Mouse (Mus musculus): ENCODE data around the gene Mrpl50. TPM values are rescaled to one million over a fixed set of nuclear protein-coding genes. Genes with fewer than 3 reads are reported as not detected.
"Not testable (repeated sequence)": the region's sequence is repeated elsewhere in the genome, so short reads cannot be mapped to it uniquely, and the experiment has no call there.

Mrpl50 gene
- polyA plus RNA-seq, 1 experiment from 2014 or later = 93.7 TPM

- Histone ChIP-seq H3K4me3 (ENCODE audit: low read depth, low read length) (peak overlapping the region; percentile 74), H3K36me3 (ENCODE audit: control insufficient read depth, insufficient read depth, low read length) (peaks cover 27% of the 10 kb centered on the region), H3K27ac (ENCODE audit: low read depth) (no peak overlapping the region), H3K9ac (ENCODE audit: low read length) (peak overlapping the region; percentile 63), H3K27me3 (replicated peaks; ENCODE audit: control insufficient read depth, insufficient read depth, low read length) (no peaks in the 10 kb centered on the region), H3K4me2 (ENCODE audit: low read length) (peak overlapping the region; percentile 64), H3K4me1 (replicated peaks; ENCODE audit: control insufficient read depth, insufficient read depth, low read length) (peaks cover 10% of the 10 kb centered on the region), H3K9me3 (ENCODE audit: control insufficient read depth, low read length) (no peaks in the 10 kb centered on the region)
- DNase-seq (ENCODE audit: low spot score) (no peak), ATAC-seq (replicated peaks; ENCODE audit: low FRiP score, low TSS enrichment, low read depth) (peak; percentile 32; the same call in 1 of the 2 replicates)
- WGBS = under 1% methylated on average over 17 of the region's 17 CpGs
These were observed 453 bp upstream of the Mrpl50 start for GRCm38 (mm10) chr4:49521346-49521745.

DNA sequence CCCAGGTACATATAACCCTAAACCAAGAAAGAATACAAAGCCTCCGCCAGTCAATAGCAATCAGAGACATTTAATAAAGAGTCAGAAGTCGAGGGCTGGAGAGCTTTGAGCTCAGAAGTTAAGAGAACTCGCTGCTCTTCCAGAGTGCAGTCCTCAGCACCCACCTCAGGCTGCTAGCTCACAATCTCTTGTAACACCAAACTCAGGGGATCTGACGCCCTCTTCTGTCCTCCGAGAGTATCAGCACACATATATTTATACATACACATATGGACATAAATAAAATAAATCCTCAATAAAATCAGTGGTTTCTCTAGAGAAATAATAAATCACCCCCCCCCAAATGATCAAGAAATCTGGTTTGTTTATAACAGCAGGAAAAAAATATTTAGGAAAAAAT, 1.4 kb downstream of the Mrpl50 start:
- DNase-seq (ENCODE audit: low spot score) = no peak
- H3K4me1 ChIP-seq (replicated peaks; ENCODE audit: control insufficient read depth, insufficient read depth, low read length) = peaks cover 10% of the 10 kb centered on the region
- H3K27me3 ChIP-seq (replicated peaks; ENCODE audit: control insufficient read depth, insufficient read depth, low read length) = no peaks in the 10 kb centered on the region
- no peaks in the 10 kb centered on the region for H3K9me3 ChIP-seq (ENCODE audit: control insufficient read depth, low read length)
- no peak for ATAC-seq (replicated peaks; ENCODE audit: low FRiP score, low TSS enrichment, low read depth)
- peak overlapping the region; percentile 69 for H3K4me2 ChIP-seq (ENCODE audit: low read length)
- peaks cover 21% of the 10 kb centered on the region for H3K36me3 ChIP-seq (ENCODE audit: control insufficient read depth, insufficient read depth, low read length)
- no peak overlapping the region for H3K9ac ChIP-seq (ENCODE audit: low read length)
- H3K27ac ChIP-seq (ENCODE audit: low read depth) = no peak overlapping the region
- peak overlapping the region; percentile 74 for H3K4me3 ChIP-seq (ENCODE audit: low read depth, low read length)
- 74% methylated on average over 5 of the region's 5 CpGs for WGBS

DNA sequence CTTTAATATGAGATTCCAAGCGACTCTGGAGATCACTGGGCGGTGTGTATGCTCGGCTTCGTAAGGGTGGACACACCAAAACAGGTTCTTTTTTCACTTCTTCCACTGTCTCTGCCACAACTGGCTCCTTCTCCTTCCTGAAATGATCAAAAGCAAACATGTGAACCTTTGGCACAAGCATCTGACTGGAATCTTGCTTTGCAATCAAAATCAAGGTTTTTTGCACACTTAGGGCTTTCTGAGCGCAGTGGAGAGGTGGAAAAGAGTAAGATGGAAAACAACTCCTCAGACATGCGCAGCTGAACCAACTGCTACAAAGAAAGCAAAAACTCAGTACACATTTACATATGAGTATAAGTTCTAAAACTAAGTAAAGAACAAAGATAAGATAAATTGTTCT, 6.5 kb downstream of the Mrpl50 start:
- H3K4me1 ChIP-seq (replicated peaks; ENCODE audit: control insufficient read depth, insufficient read depth, low read length) = no peaks in the 10 kb centered on the region
- no peaks in the 10 kb centered on the region for H3K9me3 ChIP-seq (ENCODE audit: control insufficient read depth, low read length)
- H3K27ac ChIP-seq (ENCODE audit: low read depth) = no peak overlapping the region
- no peak overlapping the region for H3K4me2 ChIP-seq (ENCODE audit: low read length)
- peaks cover 36% of the 10 kb centered on the region for H3K36me3 ChIP-seq (ENCODE audit: control insufficient read depth, insufficient read depth, low read length)
- ATAC-seq (replicated peaks; ENCODE audit: low FRiP score, low TSS enrichment, low read depth) (no peak), DNase-seq (ENCODE audit: low spot score) (no peak)
- H3K27me3 ChIP-seq (replicated peaks; ENCODE audit: control insufficient read depth, insufficient read depth, low read length) = no peaks in the 10 kb centered on the region
- 97% methylated on average over 6 of the region's 6 CpGs for WGBS
- no peak overlapping the region for H3K9ac ChIP-seq (ENCODE audit: low read length)
- H3K4me3 ChIP-seq (ENCODE audit: low read depth, low read length) = no peak overlapping the region

DNA sequence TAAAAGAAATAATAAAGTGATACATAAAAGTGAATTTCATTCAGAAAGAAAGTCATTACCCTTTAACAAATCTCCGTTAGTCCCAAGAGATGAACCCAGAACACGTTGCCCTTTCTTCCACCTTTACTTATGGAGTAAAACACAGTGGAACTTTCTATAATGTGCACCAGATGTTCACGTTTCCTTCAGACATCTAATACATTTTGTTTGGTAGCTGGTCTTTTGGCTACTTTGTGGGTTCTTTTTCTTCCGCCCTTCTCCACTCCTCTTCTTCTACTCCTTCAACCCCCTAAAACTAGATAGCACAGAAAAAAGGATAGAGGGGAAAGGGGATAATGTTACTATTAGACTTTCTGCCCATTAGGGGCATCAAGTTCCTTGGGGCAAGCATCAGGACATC, 8.3 kb downstream of the Mrpl50 start:
- 96% methylated on average over 4 of the region's 4 CpGs for WGBS
- ATAC-seq (replicated peaks; ENCODE audit: low FRiP score, low TSS enrichment, low read depth) (no peak), DNase-seq (ENCODE audit: low spot score) (no peak)

DNA sequence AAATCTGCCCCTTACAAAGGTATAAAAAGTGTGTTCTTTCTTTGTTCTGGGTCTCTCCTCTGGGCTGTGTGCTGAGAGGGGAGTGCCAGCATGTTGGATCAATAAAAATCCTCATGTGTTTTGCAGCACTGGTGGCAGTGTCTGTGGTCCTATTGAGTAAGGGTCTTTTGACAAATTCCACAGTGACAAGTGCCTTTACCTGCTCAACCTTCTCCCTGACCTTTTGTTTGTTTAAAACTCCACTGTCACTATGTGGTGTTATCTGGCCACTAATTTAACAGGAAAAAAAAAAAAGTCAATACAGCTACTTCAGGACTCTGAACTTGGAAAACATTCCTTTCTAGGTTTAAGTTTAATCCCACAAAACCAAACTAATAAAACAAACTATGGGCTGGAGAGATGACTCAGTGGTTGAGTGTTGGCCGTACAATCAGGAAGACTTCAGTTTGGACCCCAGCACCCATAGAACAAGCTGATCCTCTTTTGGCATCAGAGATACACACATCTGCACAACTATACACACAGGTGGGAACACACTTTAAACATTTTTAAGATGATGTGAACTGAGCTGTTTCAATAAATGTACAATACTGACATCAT, 10.6 kb downstream of the Mrpl50 start:
- peaks cover 30% of the 10 kb centered on the region for H3K36me3 ChIP-seq (ENCODE audit: control insufficient read depth, insufficient read depth, low read length)
- H3K27ac ChIP-seq (ENCODE audit: low read depth); H3K4me3 ChIP-seq (ENCODE audit: low read depth, low read length); ATAC-seq (replicated peaks; ENCODE audit: low FRiP score, low TSS enrichment, low read depth); DNase-seq (ENCODE audit: low spot score); H3K9me3 ChIP-seq (ENCODE audit: control insufficient read depth, low read length); H3K9ac ChIP-seq (ENCODE audit: low read length); H3K4me1 ChIP-seq (replicated peaks; ENCODE audit: control insufficient read depth, insufficient read depth, low read length); H3K4me2 ChIP-seq (ENCODE audit: low read length); H3K27me3 ChIP-seq (replicated peaks; ENCODE audit: control insufficient read depth, insufficient read depth, low read length): not testable (repeated sequence)
- WGBS = 84% methylated on average over 1 of the region's 1 CpGs

More for the DNA sequence above, 8.3 kb downstream of the Mrpl50 start:
- Histone ChIP-seq H3K9me3 (ENCODE audit: control insufficient read depth, low read length) (no peaks in the 10 kb centered on the region), H3K9ac (ENCODE audit: low read length) (no peak overlapping the region), H3K27me3 (replicated peaks; ENCODE audit: control insufficient read depth, insufficient read depth, low read length) (no peaks in the 10 kb centered on the region), H3K27ac (ENCODE audit: low read depth) (no peak overlapping the region), H3K4me3 (ENCODE audit: low read depth, low read length) (no peak overlapping the region), H3K4me2 (ENCODE audit: low read length) (no peak overlapping the region), H3K36me3 (ENCODE audit: control insufficient read depth, insufficient read depth, low read length) (peaks cover 30% of the 10 kb centered on the region), H3K4me1 (replicated peaks; ENCODE audit: control insufficient read depth, insufficient read depth, low read length) (no peaks in the 10 kb centered on the region)

GRCm38 (mm10) chr4:49509183-49509582, 11.7 kb downstream of the Mrpl50 start:
- Histone ChIP-seq H3K27me3 (replicated peaks; ENCODE audit: control insufficient read depth, insufficient read depth, low read length) (no peaks in the 10 kb centered on the region), H3K4me3 (ENCODE audit: low read depth, low read length) (no peak overlapping the region), H3K4me1 (replicated peaks; ENCODE audit: control insufficient read depth, insufficient read depth, low read length) (no peaks in the 10 kb centered on the region), H3K27ac (ENCODE audit: low read depth) (no peak overlapping the region), H3K9ac (ENCODE audit: low read length) (no peak overlapping the region), H3K9me3 (ENCODE audit: control insufficient read depth, low read length) (no peaks in the 10 kb centered on the region), H3K4me2 (ENCODE audit: low read length) (no peak overlapping the region), H3K36me3 (ENCODE audit: control insufficient read depth, insufficient read depth, low read length) (peaks cover 24% of the 10 kb centered on the region)
- ATAC-seq (replicated peaks; ENCODE audit: low FRiP score, low TSS enrichment, low read depth) (no peak), DNase-seq (ENCODE audit: low spot score) (no peak)
- WGBS = 80% methylated on average over 2 of the region's 2 CpGs

DNA sequence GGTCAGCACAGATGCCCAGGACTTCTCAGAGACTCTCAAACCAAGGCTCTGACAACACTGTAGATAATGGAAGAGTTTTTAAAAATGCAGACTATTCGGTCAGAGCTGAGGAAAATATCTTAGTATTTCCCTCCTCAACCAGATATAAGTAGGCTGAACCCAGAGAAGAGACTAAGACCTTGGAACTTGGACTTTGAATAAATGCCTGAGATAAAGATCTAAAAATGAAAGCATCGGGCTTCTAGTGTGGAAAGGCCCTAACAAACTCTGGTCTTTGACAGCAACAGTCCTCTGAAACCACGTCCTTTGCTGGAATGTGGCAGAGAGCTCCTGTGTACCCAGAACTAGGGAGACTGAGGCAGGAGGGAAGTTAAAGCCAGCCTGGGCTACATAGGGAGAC, 14.5 kb downstream of the Mrpl50 start, which contains the start of gene Baat:
Gene Baat, minus strand, starts transcription at position 172 of the 400 bp plus-strand sequence.
- ATAC-seq (replicated peaks; ENCODE audit: low FRiP score, low TSS enrichment, low read depth) (no peak), DNase-seq (ENCODE audit: low spot score) (no peak)
- Histone ChIP-seq H3K4me3 (ENCODE audit: low read depth, low read length) (no peak within 1 kb of the TSS), H3K9ac (ENCODE audit: low read length) (no peak within 1 kb of the TSS), H3K4me1 (replicated peaks; ENCODE audit: control insufficient read depth, insufficient read depth, low read length) (no peaks in the 10 kb centered on the region), H3K36me3 (ENCODE audit: control insufficient read depth, insufficient read depth, low read length) (no peaks in the 10 kb centered on the region), H3K27me3 (replicated peaks; ENCODE audit: control insufficient read depth, insufficient read depth, low read length) (no peaks in the 10 kb centered on the region), H3K27ac (ENCODE audit: low read depth) (no peak within 1 kb of the TSS), H3K4me2 (ENCODE audit: low read length) (no peak within 1 kb of the TSS), H3K9me3 (ENCODE audit: control insufficient read depth, low read length) (no peaks in the 10 kb centered on the region)
- 59% methylated on average over 3 of the region's 3 CpGs for WGBS

- no peaks in the 10 kb centered on the region for H3K36me3 ChIP-seq (ENCODE audit: control insufficient read depth, insufficient read depth, low read length)
- H3K4me1 ChIP-seq (replicated peaks; ENCODE audit: control insufficient read depth, insufficient read depth, low read length) = no peaks in the 10 kb centered on the region
- ATAC-seq (replicated peaks; ENCODE audit: low FRiP score, low TSS enrichment, low read depth) = no peak
- H3K4me2 ChIP-seq (ENCODE audit: low read length) = no peak overlapping the region
- no peaks in the 10 kb centered on the region for H3K9me3 ChIP-seq (ENCODE audit: control insufficient read depth, low read length)
- no peaks in the 10 kb centered on the region for H3K27me3 ChIP-seq (replicated peaks; ENCODE audit: control insufficient read depth, insufficient read depth, low read length)
- H3K4me3 ChIP-seq (ENCODE audit: low read depth, low read length) = no peak overlapping the region
- WGBS = 87% methylated on average over 1 of the region's 1 CpGs
- DNase-seq (ENCODE audit: low spot score) = no peak
- H3K9ac ChIP-seq (ENCODE audit: low read length) = no peak overlapping the region
- no peak overlapping the region for H3K27ac ChIP-seq (ENCODE audit: low read depth)
These were observed 17.3 kb downstream of the Mrpl50 start for GRCm38 (mm10) chr4:49503563-49503962.

DNA sequence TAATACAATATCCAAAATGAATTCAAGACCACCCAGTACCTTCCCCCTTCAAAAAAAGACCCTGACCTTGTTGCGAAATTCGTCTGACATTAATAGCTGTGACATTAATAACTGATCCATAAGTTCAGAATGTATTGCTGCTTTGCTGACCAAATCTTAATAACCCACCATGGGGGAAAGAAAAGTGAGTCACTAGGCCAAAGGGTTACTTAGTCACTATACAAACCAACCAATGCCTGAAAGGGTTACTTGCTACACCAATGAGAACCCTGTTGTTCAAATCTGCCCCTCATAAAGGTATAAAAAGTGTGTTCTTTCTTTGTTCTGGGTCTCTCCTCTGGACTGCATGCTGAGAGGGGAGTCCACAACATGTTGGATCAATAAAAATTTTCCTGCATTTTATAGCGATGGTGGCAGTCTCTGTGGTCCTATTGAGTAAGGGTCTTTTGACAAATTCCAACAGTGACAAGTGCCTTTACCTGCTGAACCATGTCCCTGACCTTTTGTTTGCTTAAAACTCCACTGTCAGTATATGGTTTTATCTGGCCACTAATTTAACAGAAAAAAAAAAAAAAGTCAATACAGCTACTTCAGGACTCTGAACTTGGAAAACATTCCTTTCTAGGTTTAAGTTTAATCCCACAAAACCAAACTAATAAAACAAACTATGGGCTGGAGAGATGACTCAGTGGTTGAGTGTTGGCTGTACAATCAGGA, 34.8 kb downstream of the Mrpl50 start:
- not testable (repeated sequence) for H3K9ac ChIP-seq (ENCODE audit: low read length); H3K9me3 ChIP-seq (ENCODE audit: control insufficient read depth, low read length); DNase-seq (ENCODE audit: low spot score); H3K27ac ChIP-seq (ENCODE audit: low read depth); H3K4me3 ChIP-seq (ENCODE audit: low read depth, low read length); H3K36me3 ChIP-seq (ENCODE audit: control insufficient read depth, insufficient read depth, low read length); H3K4me2 ChIP-seq (ENCODE audit: low read length); H3K27me3 ChIP-seq (replicated peaks; ENCODE audit: control insufficient read depth, insufficient read depth, low read length); H3K4me1 ChIP-seq (replicated peaks; ENCODE audit: control insufficient read depth, insufficient read depth, low read length)
- WGBS = 84% methylated on average over 3 of the region's 3 CpGs
- ATAC-seq (replicated peaks; ENCODE audit: low FRiP score, low TSS enrichment, low read depth) = 0 out of 2 replicates have a peak, but pooled peaks have one; percentile 33
